Mouse (Mus musculus): ENCODE measurements at regions not wholly inside any gene's neighbourhood (a gene's known extent, or its start where the extent isn't known, plus 50 kb on each side); places are given as distances from the start of the nearest gene placed in this dataset.

DNA sequence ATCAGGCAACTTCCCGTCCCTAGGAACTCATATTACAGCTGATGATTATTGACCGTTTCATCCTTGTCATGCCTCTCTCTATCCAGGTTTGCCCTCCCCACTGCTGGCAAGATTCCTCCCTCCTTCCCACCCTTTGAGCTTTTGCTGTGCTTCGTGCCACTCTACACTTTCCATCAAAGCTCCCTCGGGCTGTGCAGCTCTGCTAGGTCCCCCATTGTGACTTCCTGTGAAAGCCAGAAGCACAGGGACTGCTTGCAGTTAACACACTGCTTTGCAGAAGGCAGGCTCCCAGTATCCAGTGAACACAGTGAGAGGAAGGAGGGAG, 260.5 kb downstream of the Rps24 start:
- no peak for TF ChIP-seq ZC3H11A (IDR thresholded peaks at IDR 0.05; ENCODE audit: borderline replicate concordance, low read depth, low read length)
- TF ChIP-seq MAFK (IDR thresholded peaks at IDR 0.05; ENCODE audit: insufficient read depth, low read depth, low read length) = no peak
- no peak for TF ChIP-seq HCFC1 (IDR thresholded peaks at IDR 0.05; ENCODE audit: borderline replicate concordance, insufficient read depth, low read length)
- TF ChIP-seq CHD2 (IDR thresholded peaks at IDR 0.05; ENCODE audit: low read depth, low read length) = no peak
- no peak for TF ChIP-seq ZNF384 (IDR thresholded peaks at IDR 0.05; ENCODE audit: low read depth, low read length)
- H3K36me3 ChIP-seq (ENCODE audit: control insufficient read depth, insufficient read depth, low read length, poor library complexity, severe bottlenecking) = no peaks in the 10 kb centered on the region
- no peak overlapping the region for H3K4me3 ChIP-seq (ENCODE audit: insufficient read depth in 1 of 2, low read depth in 1 of 2, low read length in 2 of 2, poor library complexity in 1 of 2, severe bottlenecking in 1 of 2)
- H3K9ac ChIP-seq (ENCODE audit: insufficient read depth, low read depth, low read length, poor library complexity, severe bottlenecking) = no peak overlapping the region
- no peak overlapping the region for H3K27ac ChIP-seq (ENCODE audit: insufficient read depth, low read depth, low read length, poor library complexity, severe bottlenecking)
- no peak for DNase-seq (ENCODE audit: low read depth, low spot score)
- no peaks in the 10 kb centered on the region for H3K9me3 ChIP-seq (ENCODE audit: control insufficient read depth, insufficient read depth, low read depth, low read length)
- no peaks in the 10 kb centered on the region for H3K4me1 ChIP-seq (ENCODE audit: control insufficient read depth in 2 of 2, insufficient read depth in 2 of 2, low read length in 2 of 2, poor library complexity in 1 of 2)
- in situ Hi-C loops (cut with MboI; ENCODE audit: low sequenced_read_pairs in 2 of 2, unreplicated experiment in 2 of 2) = no loop called here

DNA sequence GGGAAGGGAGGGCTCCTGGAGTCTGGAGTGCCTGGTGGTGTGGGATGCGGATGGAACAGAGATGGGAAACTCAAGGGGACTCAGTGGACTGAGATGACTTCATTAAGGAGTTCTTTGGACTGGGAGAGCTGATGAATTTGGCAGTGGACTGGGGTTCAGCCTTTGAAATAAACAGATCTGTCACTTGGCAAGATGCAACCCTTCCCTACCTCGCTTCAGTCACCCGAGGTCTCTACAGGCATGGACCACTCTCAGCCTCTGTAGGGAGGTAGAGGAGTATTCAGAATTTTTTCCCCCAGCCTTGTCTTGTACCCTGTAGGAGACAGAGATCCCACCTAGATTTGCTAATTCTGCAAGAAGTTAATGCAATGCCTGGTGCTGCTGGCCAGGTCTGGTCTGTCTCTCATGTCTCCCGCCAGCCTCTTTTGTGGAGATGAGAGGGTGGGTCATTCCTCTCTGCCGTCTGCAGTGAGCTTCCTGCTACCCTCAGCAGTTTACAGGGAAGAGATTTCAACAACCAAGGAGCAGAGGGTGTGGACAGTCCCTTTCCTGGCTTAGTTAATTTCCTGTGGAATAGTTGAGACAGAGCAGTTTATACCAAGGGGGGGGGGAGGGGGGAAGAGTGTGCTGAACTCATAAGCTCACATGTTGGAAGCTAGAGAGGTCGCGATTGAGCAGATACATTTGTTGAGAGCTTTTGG, 261.0 kb downstream of the Rps24 start:
- TF ChIP-seq CHD2 (IDR thresholded peaks at IDR 0.05; ENCODE audit: low read depth, low read length) (no peak), ZC3H11A (IDR thresholded peaks at IDR 0.05; ENCODE audit: borderline replicate concordance, low read depth, low read length) (no peak), ZNF384 (IDR thresholded peaks at IDR 0.05; ENCODE audit: low read depth, low read length) (no peak), MAFK (IDR thresholded peaks at IDR 0.05; ENCODE audit: insufficient read depth, low read depth, low read length) (no peak), HCFC1 (IDR thresholded peaks at IDR 0.05; ENCODE audit: borderline replicate concordance, insufficient read depth, low read length) (no peak)
- DNase-seq (ENCODE audit: low read depth, low spot score) = no peak
- H3K9ac ChIP-seq (ENCODE audit: insufficient read depth, low read depth, low read length, poor library complexity, severe bottlenecking) = no peak overlapping the region
- no peaks in the 10 kb centered on the region for H3K4me1 ChIP-seq (ENCODE audit: control insufficient read depth in 2 of 2, insufficient read depth in 2 of 2, low read length in 2 of 2, poor library complexity in 1 of 2)
- H3K9me3 ChIP-seq (ENCODE audit: control insufficient read depth, insufficient read depth, low read depth, low read length) = no peaks in the 10 kb centered on the region
- in situ Hi-C loops (cut with MboI; ENCODE audit: low sequenced_read_pairs in 2 of 2, unreplicated experiment in 2 of 2) = no loop called here
- no peak overlapping the region for H3K27ac ChIP-seq (ENCODE audit: insufficient read depth, low read depth, low read length, poor library complexity, severe bottlenecking)
- H3K36me3 ChIP-seq (ENCODE audit: control insufficient read depth, insufficient read depth, low read length, poor library complexity, severe bottlenecking) = no peaks in the 10 kb centered on the region
- H3K4me3 ChIP-seq (ENCODE audit: insufficient read depth in 1 of 2, low read depth in 1 of 2, low read length in 2 of 2, poor library complexity in 1 of 2, severe bottlenecking in 1 of 2) = no peak overlapping the region

DNA sequence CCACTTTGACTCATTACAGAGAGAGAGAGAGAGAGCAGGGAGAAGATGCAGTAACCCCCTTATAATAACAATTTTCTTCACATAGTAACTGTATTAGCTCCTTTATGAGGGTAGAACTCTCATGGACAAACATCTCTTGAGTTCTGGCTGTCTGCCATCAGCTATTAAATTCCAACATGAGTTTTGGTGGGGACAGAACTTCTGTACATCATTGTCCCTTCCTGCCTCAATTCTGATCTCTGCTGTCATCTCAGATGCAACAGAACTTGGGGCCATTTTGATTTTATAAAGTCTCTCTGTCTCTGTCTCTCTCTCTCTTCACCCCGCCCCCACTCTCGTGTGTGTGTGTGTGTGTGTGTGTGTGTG, 261.6 kb downstream of the Rps24 start:
- Histone ChIP-seq H3K4me3 (ENCODE audit: insufficient read depth in 1 of 2, low read depth in 1 of 2, low read length in 2 of 2, poor library complexity in 1 of 2, severe bottlenecking in 1 of 2) (no peak overlapping the region), H3K4me1 (ENCODE audit: control insufficient read depth in 2 of 2, insufficient read depth in 2 of 2, low read length in 2 of 2, poor library complexity in 1 of 2) (no peaks in the 10 kb centered on the region), H3K9me3 (ENCODE audit: control insufficient read depth, insufficient read depth, low read depth, low read length) (no peaks in the 10 kb centered on the region), H3K27ac (ENCODE audit: insufficient read depth, low read depth, low read length, poor library complexity, severe bottlenecking) (no peak overlapping the region), H3K36me3 (ENCODE audit: control insufficient read depth, insufficient read depth, low read length, poor library complexity, severe bottlenecking) (no peaks in the 10 kb centered on the region), H3K9ac (ENCODE audit: insufficient read depth, low read depth, low read length, poor library complexity, severe bottlenecking) (no peak overlapping the region)
- no peak for TF ChIP-seq MAFK (IDR thresholded peaks at IDR 0.05; ENCODE audit: insufficient read depth, low read depth, low read length)
- TF ChIP-seq ZNF384 (IDR thresholded peaks at IDR 0.05; ENCODE audit: low read depth, low read length) = no peak
- no peak for TF ChIP-seq ZC3H11A (IDR thresholded peaks at IDR 0.05; ENCODE audit: borderline replicate concordance, low read depth, low read length)
- no peak for TF ChIP-seq HCFC1 (IDR thresholded peaks at IDR 0.05; ENCODE audit: borderline replicate concordance, insufficient read depth, low read length)
- no peak for TF ChIP-seq CHD2 (IDR thresholded peaks at IDR 0.05; ENCODE audit: low read depth, low read length)
- in situ Hi-C loops (cut with MboI; ENCODE audit: low sequenced_read_pairs in 2 of 2, unreplicated experiment in 2 of 2) = no loop called here
- DNase-seq (ENCODE audit: low read depth, low spot score) = no peak

DNA sequence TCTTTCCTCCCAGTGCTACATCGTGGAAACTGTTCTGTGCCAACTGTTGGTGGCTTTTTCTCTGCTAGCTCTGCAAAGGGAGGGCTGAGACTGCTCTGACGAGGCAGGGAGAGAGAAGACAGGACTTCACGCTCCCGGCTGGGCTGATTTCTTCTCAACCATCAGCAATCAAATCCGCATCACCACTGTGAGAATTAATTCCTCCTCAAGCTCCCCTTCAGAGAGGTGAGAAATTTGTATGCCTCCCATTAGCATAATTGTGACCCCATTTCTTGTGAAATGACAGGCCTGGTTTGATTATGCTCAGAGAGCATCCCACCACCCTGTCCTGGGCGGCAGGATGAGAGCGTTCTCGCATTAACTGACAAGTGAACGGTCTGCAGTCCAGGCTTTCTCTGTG, 262.4 kb downstream of the Rps24 start:
- TF ChIP-seq ZC3H11A (IDR thresholded peaks at IDR 0.05; ENCODE audit: borderline replicate concordance, low read depth, low read length) (no peak), HCFC1 (IDR thresholded peaks at IDR 0.05; ENCODE audit: borderline replicate concordance, insufficient read depth, low read length) (no peak), ZNF384 (IDR thresholded peaks at IDR 0.05; ENCODE audit: low read depth, low read length) (no peak), CHD2 (IDR thresholded peaks at IDR 0.05; ENCODE audit: low read depth, low read length) (no peak), MAFK (IDR thresholded peaks at IDR 0.05; ENCODE audit: insufficient read depth, low read depth, low read length) (no peak)
- in situ Hi-C loops (cut with MboI; ENCODE audit: low sequenced_read_pairs in 2 of 2, unreplicated experiment in 2 of 2) = no loop called here

DNA sequence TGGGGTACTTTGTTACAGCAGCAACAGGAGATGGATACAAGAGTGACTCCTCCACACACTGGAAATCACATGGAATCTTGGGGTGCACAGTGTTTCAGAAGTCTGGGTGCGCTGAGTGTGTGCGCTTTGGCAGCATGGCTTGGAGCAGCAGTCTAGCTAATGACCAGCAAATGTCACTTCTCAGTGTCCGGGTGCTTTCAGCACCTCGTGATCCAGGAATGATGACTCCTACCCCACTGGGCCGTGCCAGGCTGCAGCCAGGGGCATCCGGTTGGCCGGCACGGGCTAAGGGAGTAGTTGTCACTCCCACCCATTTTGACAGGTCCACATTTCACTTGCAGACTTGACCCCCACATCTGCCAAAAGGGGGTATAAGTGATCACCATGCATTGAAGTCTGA, 264.3 kb downstream of the Rps24 start:
- H3K4me3 ChIP-seq (ENCODE audit: insufficient read depth in 1 of 2, low read depth in 1 of 2, low read length in 2 of 2, poor library complexity in 1 of 2, severe bottlenecking in 1 of 2) = no peak overlapping the region
- no peaks in the 10 kb centered on the region for H3K4me1 ChIP-seq (ENCODE audit: control insufficient read depth in 2 of 2, insufficient read depth in 2 of 2, low read length in 2 of 2, poor library complexity in 1 of 2)
- no peaks in the 10 kb centered on the region for H3K36me3 ChIP-seq (ENCODE audit: control insufficient read depth, insufficient read depth, low read length, poor library complexity, severe bottlenecking)
- no peak overlapping the region for H3K9ac ChIP-seq (ENCODE audit: insufficient read depth, low read depth, low read length, poor library complexity, severe bottlenecking)
- H3K9me3 ChIP-seq (ENCODE audit: control insufficient read depth, insufficient read depth, low read depth, low read length) = no peaks in the 10 kb centered on the region
- TF ChIP-seq MAFK (IDR thresholded peaks at IDR 0.05; ENCODE audit: insufficient read depth, low read depth, low read length) = no peak
- TF ChIP-seq CHD2 (IDR thresholded peaks at IDR 0.05; ENCODE audit: low read depth, low read length) = no peak
- TF ChIP-seq ZC3H11A (IDR thresholded peaks at IDR 0.05; ENCODE audit: borderline replicate concordance, low read depth, low read length) = no peak
- TF ChIP-seq ZNF384 (IDR thresholded peaks at IDR 0.05; ENCODE audit: low read depth, low read length) = no peak
- TF ChIP-seq HCFC1 (IDR thresholded peaks at IDR 0.05; ENCODE audit: borderline replicate concordance, insufficient read depth, low read length) = no peak
- DNase-seq (ENCODE audit: low read depth, low spot score) = no peak
- in situ Hi-C loops (cut with MboI; ENCODE audit: low sequenced_read_pairs in 2 of 2, unreplicated experiment in 2 of 2) = no loop called here
- no peak overlapping the region for H3K27ac ChIP-seq (ENCODE audit: insufficient read depth, low read depth, low read length, poor library complexity, severe bottlenecking)

More for the DNA sequence above, 262.4 kb downstream of the Rps24 start:
- Histone ChIP-seq H3K4me3 (ENCODE audit: insufficient read depth in 1 of 2, low read depth in 1 of 2, low read length in 2 of 2, poor library complexity in 1 of 2, severe bottlenecking in 1 of 2) (no peak overlapping the region), H3K27ac (ENCODE audit: insufficient read depth, low read depth, low read length, poor library complexity, severe bottlenecking) (no peak overlapping the region), H3K9ac (ENCODE audit: insufficient read depth, low read depth, low read length, poor library complexity, severe bottlenecking) (no peak overlapping the region), H3K4me1 (ENCODE audit: control insufficient read depth in 2 of 2, insufficient read depth in 2 of 2, low read length in 2 of 2, poor library complexity in 1 of 2) (no peaks in the 10 kb centered on the region), H3K9me3 (ENCODE audit: control insufficient read depth, insufficient read depth, low read depth, low read length) (no peaks in the 10 kb centered on the region), H3K36me3 (ENCODE audit: control insufficient read depth, insufficient read depth, low read length, poor library complexity, severe bottlenecking) (no peaks in the 10 kb centered on the region)
- no peak for DNase-seq (ENCODE audit: low read depth, low spot score)
